Mouse (Mus musculus) hindbrain, embryonic 14.5 days (tissue): Measurements from ENCODE around the gene Olfr366. TPM values are rescaled to one million over a fixed set of nuclear protein-coding genes. Genes with fewer than 3 reads are reported as not detected.
"Not testable (repeated sequence)": the region's sequence is repeated elsewhere in the genome, so short reads cannot be mapped to it uniquely, and the experiment has no call there.

Source experiments
- ATAC-seq: fragments of 200-750 bp; cut with Nextera tagmentation; 2 replicates; pipeline ENCODE4 v1.8.0; 2017; ENCODE audit warnings: moderate number of reproducible peaks, mild to moderate bottlenecking, moderate TSS enrichment, moderate library complexity; ENCODE audit not compliant: low FRiP score
- DNase-seq: peaks from one replicate; pipeline ENCODE4 v3.0.0-alpha.2; 2015; ENCODE audit warnings: low spot score
- H3K27ac ChIP-seq: fragments of 300-500 bp; sonication (generic); 2 replicates; pipeline ENCODE4 v1.5.1; 2014; ENCODE audit warnings: mild to moderate bottlenecking, moderate library complexity
- H3K27me3 ChIP-seq: fragments of 300-500 bp; sonication (generic); 2 replicates; pipeline ENCODE4 v1.6.1; 2014; ENCODE audit warnings: mild to moderate bottlenecking, low read length, mixed read lengths; ENCODE audit not compliant: control insufficient read depth, insufficient read depth
- H3K36me3 ChIP-seq: fragments of 300-500 bp; sonication (generic); replicated peaks from 2 replicates; pipeline ENCODE4 v1.6.1; 2014; ENCODE audit not compliant: control insufficient read depth, insufficient read depth
- H3K4me1 ChIP-seq: fragments of 300-500 bp; sonication (generic); replicated peaks from 2 replicates; pipeline ENCODE4 v1.6.1; 2014; ENCODE audit warnings: antibody characterized with exemption, low read length, mixed read lengths; ENCODE audit not compliant: control insufficient read depth, insufficient read depth
- H3K4me2 ChIP-seq: fragments of 300-500 bp; sonication (generic); replicated peaks from 2 replicates; pipeline ENCODE4 v1.6.1; 2014; ENCODE audit warnings: mild to moderate bottlenecking, moderate library complexity
- H3K4me3 ChIP-seq: fragments of 300-500 bp; sonication (generic); replicated peaks from 2 replicates; pipeline ENCODE4 v1.5.1; 2014; ENCODE audit warnings: mild to moderate bottlenecking, low read length
- H3K9ac ChIP-seq: fragments of 300-500 bp; sonication (generic); 2 replicates; pipeline ENCODE4 v1.6.1; 2014
- H3K9me3 ChIP-seq: fragments of 300-500 bp; sonication (generic); 2 replicates; pipeline ENCODE4 v1.6.1; 2016; ENCODE audit warnings: low read length; ENCODE audit not compliant: control insufficient read depth
- WGBS: fragments of 180-500 bp; shearing (Covaris S2); extraction: QIAGEN DNeasy Blood & Tissue Kit; methylation state at CpG from one replicate; pipeline ENCODE4 v1.1.7; 2014; 5-methylcytosine and 5-hydroxymethylcytosine counted together
- polyA plus RNA-seq: library from polyadenylated mRNA; unstranded; fragments of >200 nt; fragmentation: Nextera tagmentation; extraction: Ambion mirVana; gene quantifications from 2 replicates; pipeline ENCODE4 v1.2.1, GENCODE M21; 2014

Olfr366 gene
- not detected in 2 replicates for polyA plus RNA-seq

GRCm38 (mm10) chr2:37211274-37211673 is at the start of gene Olfr366:
Gene Olfr366, plus strand, starts transcription at chr2:37211574.
- DNase-seq = no peak

GRCm38 (mm10) chr2:37187898-37188297 is 23.5 kb upstream of the Olfr366 start, which contains the start of gene Olfr365:
Gene Olfr365, plus strand, starts transcription at chr2:37188198.
- no peaks in the 10 kb centered on the region for H3K36me3 ChIP-seq
- H3K4me1 ChIP-seq = no peaks in the 10 kb centered on the region
- DNase-seq = no peak
- peaks cover 13% of the 10 kb centered on the region; the same call in 1 of the 2 replicates for H3K9me3 ChIP-seq
- no peak for ATAC-seq
- H3K4me3 ChIP-seq = no peak within 1 kb of the TSS
- H3K4me2 ChIP-seq = no peak within 1 kb of the TSS
- H3K9ac ChIP-seq = no peak within 1 kb of the TSS
- no peaks in the 10 kb centered on the region for H3K27me3 ChIP-seq
- H3K27ac ChIP-seq = no peak within 1 kb of the TSS
- WGBS = 79% methylated on average over 3 of the region's 3 CpGs

More at GRCm38 (mm10) chr2:37211274-37211673, at the start of gene Olfr366:
- Histone ChIP-seq H3K4me3 (no peak within 1 kb of the TSS), H3K4me2 (no peak within 1 kb of the TSS), H3K27ac (no peak within 1 kb of the TSS), H3K9ac (no peak within 1 kb of the TSS), H3K36me3 (no peaks in the 10 kb centered on the region), H3K27me3 (no peaks in the 10 kb centered on the region), H3K4me1 (no peaks in the 10 kb centered on the region), H3K9me3 (no peaks in the 10 kb centered on the region)
- ATAC-seq = no peak

- not testable (repeated sequence) for H3K9me3 ChIP-seq, H3K9ac ChIP-seq, ATAC-seq, H3K4me1 ChIP-seq, H3K36me3 ChIP-seq, H3K27me3 ChIP-seq, H3K4me3 ChIP-seq, DNase-seq, H3K27ac ChIP-seq, H3K4me2 ChIP-seq
- WGBS = 82% methylated on average over 7 of the region's 7 CpGs
Measured at GRCm38 (mm10) chr2:37261781-37262180, 50.4 kb downstream of the Olfr366 start.

Other genes with a start within 250 kb of the Olfr366 start
- gene Olfr357, start 217.7 kb upstream of the Olfr366 start, polyA plus RNA-seq = not detected in 2 replicates
- not detected in 2 replicates for gene Olfr358, start 202.2 kb upstream of the Olfr366 start, polyA plus RNA-seq
- gene Olfr360, start 145.8 kb upstream of the Olfr366 start, polyA plus RNA-seq = not detected in 2 replicates
- gene Olfr361, start 122.3 kb upstream of the Olfr366 start, polyA plus RNA-seq = not detected in 2 replicates
- not detected in 2 replicates for gene Olfr362, start 93.7 kb upstream of the Olfr366 start, polyA plus RNA-seq
- not detected in 2 replicates for gene Olfr364-ps1, start 72.3 kb upstream of the Olfr366 start, polyA plus RNA-seq
- gene Olfr365, start 23.4 kb upstream of the Olfr366 start, polyA plus RNA-seq = not detected in 2 replicates
- gene Olfr368, start 114.9 kb downstream of the Olfr366 start, polyA plus RNA-seq = not detected in 2 replicates
- 57.0 and 57.2 TPM in 2 replicates for gene Pdcl, start 147.8 kb downstream of the Olfr366 start, polyA plus RNA-seq
- gene Rc3h2, start 211.3 kb downstream of the Olfr366 start, polyA plus RNA-seq = 25.6 and 26.0 TPM in 2 replicates
- 9.5 and 9.8 TPM in 2 replicates for gene Zbtb26, start 231.6 kb downstream of the Olfr366 start, polyA plus RNA-seq
- gene Zbtb6, start 231.6 kb downstream of the Olfr366 start, polyA plus RNA-seq = 9.9 and 11.2 TPM in 2 replicates
- gene Rabgap1, start 231.7 kb downstream of the Olfr366 start, polyA plus RNA-seq = 63.4 and 79.3 TPM in 2 replicates